Mouse (Mus musculus) intestine, embryonic 15.5 days (tissue): ENCODE results near the gene Tsc22d3. TPM values are rescaled to one million over a fixed set of nuclear protein-coding genes. Genes with fewer than 3 reads are reported as not detected.
"Not testable (repeated sequence)": the region's sequence is repeated elsewhere in the genome, so short reads cannot be mapped to it uniquely, and the experiment has no call there.

Source experiments
- ATAC-seq: fragments of 200-750 bp; cut with Nextera tagmentation; 2 replicates; pipeline ENCODE4 v1.8.0; 2017; ENCODE audit warnings: moderate TSS enrichment, moderate library complexity
- H3K27ac ChIP-seq: fragments of 300-500 bp; sonication (generic); 2 replicates; pipeline ENCODE4 v1.5.1; 2015; ENCODE audit warnings: mild to moderate bottlenecking, inconsistent platforms
- H3K27me3 ChIP-seq: fragments of 300-500 bp; sonication (generic); replicated peaks from 2 replicates; pipeline ENCODE4 v1.6.1; 2015; ENCODE audit warnings: inconsistent platforms
- H3K36me3 ChIP-seq: fragments of 300-500 bp; sonication (generic); 2 replicates; pipeline ENCODE4 v1.6.1; 2015; ENCODE audit warnings: inconsistent platforms
- H3K4me1 ChIP-seq: fragments of 300-500 bp; sonication (generic); replicated peaks from 2 replicates; pipeline ENCODE4 v1.6.1; 2015; ENCODE audit warnings: inconsistent platforms
- H3K4me2 ChIP-seq: fragments of 300-500 bp; sonication (generic); replicated peaks from 2 replicates; pipeline ENCODE4 v1.6.1; 2015; ENCODE audit warnings: mild to moderate bottlenecking, inconsistent platforms
- H3K4me3 ChIP-seq: fragments of 300-500 bp; sonication (generic); replicated peaks from 2 replicates; pipeline ENCODE4 v1.5.1; 2015; ENCODE audit warnings: inconsistent platforms
- H3K9ac ChIP-seq: fragments of 300-500 bp; sonication (generic); 2 replicates; pipeline ENCODE4 v1.6.1; 2015; ENCODE audit warnings: inconsistent platforms
- H3K9me3 ChIP-seq: fragments of 300-500 bp; sonication (generic); 2 replicates; pipeline ENCODE4 v1.6.1; 2016; ENCODE audit warnings: inconsistent platforms
- WGBS: fragments of 180-500 bp; shearing (Covaris S2); methylation state at CpG from one replicate; pipeline ENCODE4 v1.1.7; 2015; 5-methylcytosine and 5-hydroxymethylcytosine counted together
- polyA plus RNA-seq: library from polyadenylated mRNA; unstranded; fragments of >200 nt; fragmentation: Nextera tagmentation; extraction: Ambion mirVana; gene quantifications from 2 replicates; pipeline ENCODE4 v1.2.1, GENCODE M21; 2015

Tsc22d3 gene
- polyA plus RNA-seq, 1 experiment from 2014 or later, result 61.8 TPM

DNA sequence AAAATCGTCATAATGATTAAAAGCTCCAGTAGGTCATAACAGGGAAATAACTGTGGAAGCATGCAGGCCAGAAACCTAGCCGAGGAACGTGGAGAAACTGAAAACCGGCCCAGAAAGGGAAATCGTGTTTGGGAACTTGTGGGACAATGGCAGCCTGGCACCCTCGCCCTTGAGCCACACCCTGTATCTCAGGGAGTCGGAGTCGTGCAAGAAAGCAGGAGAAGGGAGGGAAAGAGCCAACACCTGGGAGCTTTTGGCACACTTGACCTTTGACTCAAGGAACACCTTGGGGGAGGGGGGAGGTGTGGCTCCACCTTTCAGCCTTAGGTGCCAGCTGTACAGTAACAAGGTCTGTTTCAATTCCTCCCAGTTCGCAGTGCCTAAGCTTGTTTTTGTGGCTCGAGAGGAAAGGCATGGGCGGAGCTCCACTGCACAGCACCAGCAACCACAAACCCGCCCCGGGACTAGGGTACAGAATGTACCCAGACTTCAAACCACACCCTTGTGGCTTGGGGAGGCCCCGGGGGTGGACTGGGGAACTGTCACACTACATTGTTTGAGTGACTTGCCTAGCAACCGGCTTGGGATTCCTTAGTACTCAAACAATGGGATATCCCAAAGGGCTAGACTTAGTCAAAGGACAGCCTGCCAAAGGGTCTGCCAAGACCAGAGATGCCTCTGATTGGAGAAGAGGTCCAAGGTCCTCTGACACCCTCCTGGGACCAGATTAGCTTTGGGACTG lies 94.8 kb downstream of the Tsc22d3 start:
- ATAC-seq, result peak; percentile 86
- 54% methylated on average over 15 of the region's 15 CpGs for WGBS
- Histone ChIP-seq H3K27ac (no peak overlapping the region), H3K36me3 (no peaks in the 10 kb centered on the region), H3K4me2 (peak overlapping the region; percentile 9; the same call in 1 of the 2 replicates), H3K9me3 (no peaks in the 10 kb centered on the region), H3K9ac (no peak overlapping the region), H3K4me1 (no peaks in the 10 kb centered on the region), H3K27me3 (no peaks in the 10 kb centered on the region; the same call in 1 of the 2 replicates), H3K4me3 (no peak overlapping the region)

DNA sequence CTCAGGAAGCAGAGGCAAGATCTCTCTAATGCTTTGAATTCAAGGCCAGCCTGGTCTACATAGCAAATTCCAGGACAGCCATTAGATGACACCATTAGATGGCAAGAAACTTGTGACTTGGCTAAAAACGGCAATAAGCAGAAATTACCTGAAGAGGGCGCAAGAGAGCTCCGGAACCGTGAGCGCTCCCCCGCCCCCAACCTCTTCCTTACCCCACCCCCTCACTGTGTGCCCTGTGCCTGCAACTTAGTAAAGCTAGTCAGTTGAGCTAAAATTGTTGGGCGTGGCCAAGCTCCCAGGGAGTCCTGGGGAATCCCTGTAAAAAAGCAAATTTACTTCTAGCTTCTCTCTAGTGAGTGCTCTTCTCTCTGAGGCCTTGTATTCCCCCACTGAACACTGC lies 96.6 kb downstream of the Tsc22d3 start:
- Histone ChIP-seq H3K36me3 (no peaks in the 10 kb centered on the region), H3K9ac (no peak overlapping the region), H3K27ac (no peak overlapping the region), H3K4me2 (no peak overlapping the region), H3K4me3 (no peak overlapping the region), H3K4me1 (no peaks in the 10 kb centered on the region), H3K9me3 (no peaks in the 10 kb centered on the region), H3K27me3 (no peaks in the 10 kb centered on the region)
- 23% methylated on average over 7 of the region's 7 CpGs for whole genome bisulfite sequencing
- ATAC-seq, result peak; percentile 67

- 55% methylated on average over 9 of the region's 9 CpGs for WGBS
- no peaks in the 10 kb centered on the region for H3K36me3 ChIP-seq
- no peak for ATAC-seq
- H3K27ac ChIP-seq, result no peak overlapping the region
- H3K27me3 ChIP-seq, result no peaks in the 10 kb centered on the region
- no peak overlapping the region for H3K4me2 ChIP-seq
- H3K9ac ChIP-seq, result no peak overlapping the region
- no peaks in the 10 kb centered on the region for H3K4me1 ChIP-seq
- no peaks in the 10 kb centered on the region for H3K9me3 ChIP-seq
- H3K4me3 ChIP-seq, result no peak overlapping the region
These were observed 98.8 kb downstream of the Tsc22d3 start for GRCm38 (mm10) chrX:140501401-140502301.

DNA sequence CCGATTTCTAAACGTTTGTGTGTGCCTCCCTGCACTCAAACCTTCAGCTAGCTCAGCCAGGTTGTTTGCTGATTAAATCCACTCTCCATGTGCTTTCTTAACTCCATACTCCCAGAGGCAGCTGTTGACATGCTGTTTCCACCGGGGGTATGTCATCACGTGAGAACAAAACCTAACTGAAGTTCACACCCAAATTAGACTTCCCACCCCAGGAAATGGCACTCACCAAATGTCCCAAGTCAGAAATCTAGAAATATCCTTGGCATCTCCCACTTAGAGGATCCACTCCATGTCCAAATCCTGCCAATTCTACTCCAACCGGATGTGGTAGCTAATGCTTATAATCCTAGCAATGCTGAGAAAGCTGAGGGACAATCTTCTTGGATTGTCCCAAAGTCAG lies 100.2 kb downstream of the Tsc22d3 start:
- Histone ChIP-seq H3K27ac (no peak overlapping the region), H3K36me3 (no peaks in the 10 kb centered on the region), H3K9ac (no peak overlapping the region), H3K4me3 (no peak overlapping the region), H3K27me3 (no peaks in the 10 kb centered on the region), H3K4me2 (no peak overlapping the region), H3K4me1 (no peaks in the 10 kb centered on the region), H3K9me3 (no peaks in the 10 kb centered on the region)
- ATAC-seq, result no peak
- WGBS, result 82% methylated on average over 5 of the region's 5 CpGs

GRCm38 (mm10) chrX:140498431-140498830 lies 102.0 kb downstream of the Tsc22d3 start:
- H3K4me3 ChIP-seq, H3K36me3 ChIP-seq, H3K9ac ChIP-seq, ATAC-seq, H3K27ac ChIP-seq, H3K4me1 ChIP-seq, H3K9me3 ChIP-seq, H3K27me3 ChIP-seq, H3K4me2 ChIP-seq: not testable (repeated sequence)
- 60% methylated on average over 4 of the region's 4 CpGs for WGBS

DNA sequence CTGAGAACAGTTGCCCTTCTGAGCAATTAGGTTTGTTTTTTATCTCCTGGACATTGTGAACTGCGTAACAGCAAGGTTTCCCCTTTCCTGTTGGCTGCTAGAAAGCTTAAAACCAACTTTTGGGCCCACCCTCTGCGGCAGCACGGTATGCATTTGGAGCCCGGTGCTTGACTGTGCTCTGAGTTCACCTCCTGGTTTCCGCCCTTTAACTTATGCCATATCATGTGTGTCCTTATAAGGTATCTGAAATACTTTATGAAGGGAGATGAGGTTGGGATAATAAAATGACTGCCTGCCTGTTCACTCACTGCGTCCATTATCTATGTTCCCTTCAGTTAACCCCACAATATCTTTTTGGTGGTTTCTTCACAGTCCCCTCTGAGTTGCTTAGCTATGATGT lies 106.3 kb downstream of the Tsc22d3 start:
- Histone ChIP-seq H3K4me3 (no peak overlapping the region), H3K27me3 (no peaks in the 10 kb centered on the region), H3K27ac (no peak overlapping the region), H3K9me3 (no peaks in the 10 kb centered on the region), H3K4me1 (no peaks in the 10 kb centered on the region), H3K4me2 (no peak overlapping the region), H3K9ac (no peak overlapping the region), H3K36me3 (no peaks in the 10 kb centered on the region)
- WGBS, result 84% methylated on average over 6 of the region's 6 CpGs
- ATAC-seq, result no peak

- Histone ChIP-seq H3K4me3 (no peak overlapping the region), H3K27me3 (no peaks in the 10 kb centered on the region), H3K36me3 (no peaks in the 10 kb centered on the region), H3K27ac (no peak overlapping the region), H3K9ac (no peak overlapping the region), H3K4me1 (no peaks in the 10 kb centered on the region), H3K9me3 (no peaks in the 10 kb centered on the region), H3K4me2 (no peak overlapping the region)
- no peak for ATAC-seq
- 56% methylated on average over 7 of the region's 7 CpGs for WGBS
These were observed 106.9 kb downstream of the Tsc22d3 start for GRCm38 (mm10) chrX:140493527-140494029.

DNA sequence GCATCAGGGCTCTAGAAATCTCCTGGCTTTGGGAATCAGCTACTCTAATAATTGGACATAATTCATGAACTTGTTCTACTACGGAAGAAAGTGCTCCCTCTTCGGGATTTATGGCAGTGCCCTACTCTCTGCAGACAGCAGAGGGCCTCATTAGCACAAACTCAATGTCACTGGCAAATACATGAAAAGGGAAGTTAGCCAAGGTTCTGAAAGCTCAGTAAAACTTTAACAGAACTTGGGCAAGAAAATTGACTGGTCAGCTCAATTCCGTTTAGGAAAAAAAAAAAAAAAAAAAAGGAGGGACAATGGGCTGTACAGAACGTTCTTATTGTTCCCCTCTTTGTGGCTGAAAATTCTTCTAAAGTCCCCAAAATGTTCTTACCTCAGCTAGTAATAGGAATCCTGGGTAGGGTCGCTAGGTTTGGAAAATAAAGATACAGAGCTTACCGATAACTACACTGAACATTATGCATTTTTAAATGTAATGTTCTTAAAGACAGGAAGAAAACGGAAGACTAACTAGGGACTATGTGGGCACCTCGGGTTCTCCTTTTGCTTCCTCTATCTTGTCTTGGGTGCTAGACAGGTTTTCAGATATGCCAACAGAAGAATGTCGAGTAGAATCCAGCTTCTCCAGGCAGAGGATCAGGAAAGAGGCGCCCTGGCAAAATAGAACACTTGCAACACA lies 108.4 kb downstream of the Tsc22d3 start:
- Histone ChIP-seq H3K4me2 (no peak overlapping the region), H3K9ac (no peak overlapping the region), H3K9me3 (no peaks in the 10 kb centered on the region), H3K27me3 (no peaks in the 10 kb centered on the region), H3K4me1 (no peaks in the 10 kb centered on the region), H3K4me3 (no peak overlapping the region), H3K36me3 (no peaks in the 10 kb centered on the region), H3K27ac (no peak overlapping the region)
- ATAC-seq, result no peak
- 53% methylated on average over 10 of the region's 10 CpGs for WGBS

GRCm38 (mm10) chrX:140490203-140490602 lies 110.3 kb downstream of the Tsc22d3 start:
- no peaks in the 10 kb centered on the region for H3K9me3 ChIP-seq
- no peak overlapping the region for H3K4me2 ChIP-seq
- no peak overlapping the region for H3K27ac ChIP-seq
- no peak for ATAC-seq
- H3K36me3 ChIP-seq, result no peaks in the 10 kb centered on the region
- no peaks in the 10 kb centered on the region for H3K4me1 ChIP-seq
- H3K9ac ChIP-seq, result no peak overlapping the region
- 78% methylated on average over 3 of the region's 3 CpGs for WGBS
- H3K27me3 ChIP-seq, result no peaks in the 10 kb centered on the region
- no peak overlapping the region for H3K4me3 ChIP-seq

Other genes starting within 250 kb of the Tsc22d3 start
- gene Prps1, start 144.0 kb downstream of the Tsc22d3 start, polyA plus RNA-seq, result 20.8 and 21.3 TPM in 2 replicates
- 2.8 and 2.9 TPM in 2 replicates for gene Mid2, start 63.9 kb upstream of the Tsc22d3 start, polyA plus RNA-seq
- not detected in 2 replicates for gene Tex13b, start 212.8 kb upstream of the Tsc22d3 start, polyA plus RNA-seq